Mouse (Mus musculus): Measurements from ENCODE around the gene She. TPM values are rescaled to one million over a fixed set of nuclear protein-coding genes. Genes with fewer than 3 reads are reported as not detected.
"Not testable (repeated sequence)": the region's sequence is repeated elsewhere in the genome, so short reads cannot be mapped to it uniquely, and the experiment has no call there.

She gene
- polyA plus RNA-seq, 1 experiment from 2014 or later: 3.4 TPM

DNA sequence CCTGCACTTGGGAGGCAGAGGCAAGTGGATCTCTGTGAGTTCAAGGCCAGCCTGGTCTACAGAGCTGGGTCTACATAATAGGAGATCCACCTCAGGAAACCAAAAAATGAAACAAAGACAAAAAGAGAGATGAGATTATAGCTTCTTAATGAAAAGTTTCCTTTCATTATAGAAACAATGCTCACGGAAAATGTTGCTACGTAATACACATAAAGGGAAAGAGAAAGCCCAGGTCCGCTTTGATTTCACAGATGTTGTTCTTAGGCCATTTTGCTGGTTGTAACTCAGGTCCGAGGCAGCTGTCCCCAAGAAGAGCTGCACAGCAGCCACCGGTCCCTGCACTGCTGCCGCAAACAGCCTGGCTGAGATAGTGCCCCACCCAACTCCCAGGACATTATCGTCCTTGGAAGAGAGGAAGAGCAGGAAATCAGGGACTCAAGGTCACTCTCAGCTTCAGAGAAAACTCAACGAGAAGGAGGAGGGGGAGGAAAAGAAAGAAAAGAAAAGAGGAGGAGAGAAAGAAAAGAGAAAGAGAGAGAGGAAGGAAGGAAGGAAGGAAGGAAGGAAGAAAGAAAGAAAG lies 31.1 kb downstream of the She start:
- Histone ChIP-seq H3K27me3 (ENCODE audit: control insufficient read depth, insufficient read depth, low read length) (no peaks in the 10 kb centered on the region), H3K4me1 (ENCODE audit: control insufficient read depth, insufficient read depth, low read length) (peaks cover 4% of the 10 kb centered on the region; the same call in 1 of the 2 replicates), H3K36me3 (ENCODE audit: control insufficient read depth, insufficient read depth, low read length) (no peaks in the 10 kb centered on the region), H3K4me3 (ENCODE audit: low read depth, low read length) (no peak overlapping the region), H3K27ac (ENCODE audit: low read depth, low read length) (no peak overlapping the region), H3K4me2 (ENCODE audit: low read depth) (no peak overlapping the region), H3K9ac (ENCODE audit: low read length) (no peak overlapping the region), H3K9me3 (ENCODE audit: control insufficient read depth, low read length) (no peaks in the 10 kb centered on the region)
- WGBS: 78% methylated on average over 8 of the region's 8 CpGs
- no peak for DNase-seq (ENCODE audit: low spot score)
- ATAC-seq (ENCODE audit: insufficient read depth, low FRiP score, low TSS enrichment): no peak

DNA sequence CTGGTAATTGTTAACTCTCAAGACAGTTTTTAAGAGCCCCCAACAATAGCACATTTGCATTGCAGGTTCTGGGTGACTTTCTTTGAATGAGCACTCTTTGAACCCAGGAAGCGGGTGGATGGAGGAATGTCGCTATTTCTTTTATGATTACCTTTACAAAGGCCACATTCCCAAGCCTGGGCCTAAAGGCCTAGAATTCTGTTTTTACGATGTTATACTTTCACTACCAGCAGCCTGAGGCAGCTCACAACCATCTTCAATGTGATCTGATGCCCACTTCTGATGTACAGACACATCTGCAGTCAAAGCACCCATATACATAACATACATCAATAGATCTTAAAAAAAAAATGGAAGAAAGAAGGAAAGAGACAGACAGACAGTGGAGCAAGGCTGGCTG lies 32.1 kb downstream of the She start:
- H3K27ac ChIP-seq (ENCODE audit: low read depth, low read length); H3K9ac ChIP-seq (ENCODE audit: low read length); H3K4me1 ChIP-seq (ENCODE audit: control insufficient read depth, insufficient read depth, low read length); H3K27me3 ChIP-seq (ENCODE audit: control insufficient read depth, insufficient read depth, low read length); H3K4me2 ChIP-seq (ENCODE audit: low read depth); DNase-seq (ENCODE audit: low spot score); H3K9me3 ChIP-seq (ENCODE audit: control insufficient read depth, low read length); ATAC-seq (ENCODE audit: insufficient read depth, low FRiP score, low TSS enrichment); H3K4me3 ChIP-seq (ENCODE audit: low read depth, low read length); H3K36me3 ChIP-seq (ENCODE audit: control insufficient read depth, insufficient read depth, low read length): not testable (repeated sequence)
- 85% methylated on average over 3 of the region's 3 CpGs for WGBS

DNA sequence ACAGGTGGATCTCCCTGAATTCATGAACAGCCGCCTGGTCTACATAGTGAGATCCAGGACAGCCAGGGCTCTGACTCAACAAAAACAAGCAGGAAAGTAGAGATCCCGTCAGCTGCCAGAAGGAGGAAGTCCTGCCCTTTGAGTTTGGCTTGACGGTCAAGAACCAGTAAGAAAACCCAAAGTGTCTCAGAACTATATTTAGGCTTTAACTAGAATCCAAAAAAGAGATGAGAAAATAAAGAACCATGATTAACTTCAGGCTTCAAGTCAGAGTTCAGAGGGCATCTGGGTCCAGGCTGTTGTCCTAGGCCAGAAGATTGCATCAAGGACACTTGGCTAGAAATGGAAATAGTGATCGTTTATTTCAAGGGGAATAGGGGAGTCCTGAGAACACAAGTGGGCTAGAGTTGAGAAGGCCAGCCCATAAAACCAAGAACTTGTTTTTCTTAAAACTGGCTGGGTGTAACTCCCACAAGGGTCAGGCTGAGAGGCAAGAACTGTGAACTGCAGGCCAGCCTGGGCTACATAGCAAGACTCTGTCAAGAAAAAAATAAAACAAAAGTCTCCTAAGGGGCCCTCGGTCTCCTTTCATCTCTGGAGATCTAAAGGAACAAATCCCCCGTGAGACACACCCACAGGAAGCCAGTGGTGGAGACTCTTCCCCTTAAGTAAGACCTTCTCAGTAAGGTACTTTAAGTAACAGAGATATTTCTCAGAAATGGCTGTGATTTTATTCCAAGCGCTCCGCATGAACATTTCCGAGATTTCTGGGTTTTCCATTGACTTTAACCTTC lies 32.7 kb downstream of the She start:
- no peak overlapping the region for H3K4me2 ChIP-seq (ENCODE audit: low read depth)
- 82% methylated on average over 9 of the region's 9 CpGs for WGBS

DNA sequence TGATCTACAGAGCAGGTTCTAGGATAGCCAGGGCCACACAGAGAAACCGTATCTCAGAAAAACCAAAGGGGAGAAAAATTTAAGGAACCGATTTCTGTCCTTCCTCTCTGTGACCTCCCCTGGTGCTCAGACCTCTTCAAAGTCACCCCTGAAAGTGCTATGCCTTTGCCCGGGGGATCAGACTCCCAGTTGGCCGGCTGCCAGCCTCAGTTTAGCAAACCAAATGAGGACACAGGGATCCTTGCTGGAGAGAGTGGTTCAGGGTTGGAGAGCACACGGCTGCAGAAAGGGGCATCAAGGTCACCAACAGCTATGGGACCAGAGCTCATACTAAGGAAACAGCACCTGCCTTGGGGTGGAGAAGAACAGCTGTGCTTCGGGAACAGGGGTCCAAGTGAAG lies 33.9 kb downstream of the She start:
- Histone ChIP-seq H3K9me3 (ENCODE audit: control insufficient read depth, low read length) (no peaks in the 10 kb centered on the region), H3K9ac (ENCODE audit: low read length) (no peak overlapping the region), H3K27ac (ENCODE audit: low read depth, low read length) (no peak overlapping the region), H3K36me3 (ENCODE audit: control insufficient read depth, insufficient read depth, low read length) (no peaks in the 10 kb centered on the region), H3K27me3 (ENCODE audit: control insufficient read depth, insufficient read depth, low read length) (no peaks in the 10 kb centered on the region), H3K4me3 (ENCODE audit: low read depth, low read length) (no peak overlapping the region), H3K4me2 (ENCODE audit: low read depth) (no peak overlapping the region), H3K4me1 (ENCODE audit: control insufficient read depth, insufficient read depth, low read length) (peaks cover 4% of the 10 kb centered on the region; the same call in 1 of the 2 replicates)
- WGBS: 74% methylated on average over 6 of the region's 6 CpGs
- DNase-seq (ENCODE audit: low spot score): no peak
- no peak for ATAC-seq (ENCODE audit: insufficient read depth, low FRiP score, low TSS enrichment)

More for the DNA sequence above, 32.7 kb downstream of the She start:
- H3K4me3 ChIP-seq (ENCODE audit: low read depth, low read length): no peak overlapping the region
- no peak overlapping the region for H3K27ac ChIP-seq (ENCODE audit: low read depth, low read length)
- peaks cover 4% of the 10 kb centered on the region; the same call in 1 of the 2 replicates for H3K4me1 ChIP-seq (ENCODE audit: control insufficient read depth, insufficient read depth, low read length)
- no peaks in the 10 kb centered on the region for H3K9me3 ChIP-seq (ENCODE audit: control insufficient read depth, low read length)
- no peaks in the 10 kb centered on the region for H3K27me3 ChIP-seq (ENCODE audit: control insufficient read depth, insufficient read depth, low read length)
- no peaks in the 10 kb centered on the region for H3K36me3 ChIP-seq (ENCODE audit: control insufficient read depth, insufficient read depth, low read length)
- no peak overlapping the region for H3K9ac ChIP-seq (ENCODE audit: low read length)
- no peak for ATAC-seq (ENCODE audit: insufficient read depth, low FRiP score, low TSS enrichment)
- DNase-seq (ENCODE audit: low spot score): no peak

DNA sequence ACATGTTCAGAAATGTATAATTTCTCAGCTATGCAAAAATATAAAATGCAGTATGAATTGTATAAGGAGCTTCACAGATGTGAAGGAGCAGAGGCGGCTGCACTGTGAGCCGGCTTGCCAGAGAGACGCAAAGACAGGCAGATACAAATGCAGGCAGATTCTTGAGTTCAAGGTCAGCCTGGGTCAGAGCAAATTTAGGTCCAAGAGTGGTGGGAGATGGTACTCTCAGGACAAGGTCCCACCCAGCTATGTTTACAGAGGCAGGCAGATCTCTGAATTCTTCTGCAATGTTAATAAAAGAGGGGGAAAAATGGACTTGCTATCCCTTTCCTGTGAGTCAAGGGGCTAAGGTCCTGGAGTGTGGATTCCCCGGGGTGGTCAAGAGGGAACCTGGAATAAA lies 34.6 kb downstream of the She start:
- no peaks in the 10 kb centered on the region for H3K36me3 ChIP-seq (ENCODE audit: control insufficient read depth, insufficient read depth, low read length)
- no peak for DNase-seq (ENCODE audit: low spot score)
- no peak overlapping the region for H3K4me2 ChIP-seq (ENCODE audit: low read depth)
- H3K27me3 ChIP-seq (ENCODE audit: control insufficient read depth, insufficient read depth, low read length): no peaks in the 10 kb centered on the region
- H3K9ac ChIP-seq (ENCODE audit: low read length): no peak overlapping the region
- WGBS: 89% methylated on average over 4 of the region's 4 CpGs
- H3K4me1 ChIP-seq (ENCODE audit: control insufficient read depth, insufficient read depth, low read length): peaks cover 3% of the 10 kb centered on the region; the same call in 1 of the 2 replicates
- H3K4me3 ChIP-seq (ENCODE audit: low read depth, low read length): no peak overlapping the region
- ATAC-seq (ENCODE audit: insufficient read depth, low FRiP score, low TSS enrichment): no peak
- no peaks in the 10 kb centered on the region for H3K9me3 ChIP-seq (ENCODE audit: control insufficient read depth, low read length)
- no peak overlapping the region for H3K27ac ChIP-seq (ENCODE audit: low read depth, low read length)

DNA sequence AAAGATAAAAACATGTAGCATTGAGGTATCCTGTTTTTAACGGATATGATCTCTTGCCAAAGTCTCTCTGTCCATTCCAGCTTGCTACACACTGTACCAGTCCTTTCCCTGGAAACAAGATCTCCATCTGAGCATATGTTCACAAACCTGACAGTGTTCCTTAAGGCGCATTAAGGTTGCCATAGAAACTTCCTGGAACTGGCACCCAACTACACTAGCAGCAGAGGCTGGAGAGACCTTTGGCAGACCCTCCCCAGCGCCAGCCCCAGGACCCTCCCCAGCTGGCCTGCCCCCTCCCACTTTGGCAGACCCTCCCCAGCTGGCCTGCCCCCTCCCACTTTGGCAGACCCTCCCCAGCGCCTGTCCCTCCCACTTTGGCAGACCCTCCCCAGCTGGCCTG lies 36.5 kb downstream of the She start:
- H3K9me3 ChIP-seq (ENCODE audit: control insufficient read depth, low read length): no peaks in the 10 kb centered on the region
- no peak overlapping the region for H3K9ac ChIP-seq (ENCODE audit: low read length)
- no peaks in the 10 kb centered on the region for H3K4me1 ChIP-seq (ENCODE audit: control insufficient read depth, insufficient read depth, low read length)
- no peaks in the 10 kb centered on the region for H3K27me3 ChIP-seq (ENCODE audit: control insufficient read depth, insufficient read depth, low read length)
- WGBS: 64% methylated on average over 4 of the region's 4 CpGs
- DNase-seq (ENCODE audit: low spot score) (no peak), ATAC-seq (ENCODE audit: insufficient read depth, low FRiP score, low TSS enrichment) (no peak)
- no peak overlapping the region for H3K4me2 ChIP-seq (ENCODE audit: low read depth)
- no peak overlapping the region for H3K4me3 ChIP-seq (ENCODE audit: low read depth, low read length)
- no peaks in the 10 kb centered on the region for H3K36me3 ChIP-seq (ENCODE audit: control insufficient read depth, insufficient read depth, low read length)
- no peak overlapping the region for H3K27ac ChIP-seq (ENCODE audit: low read depth, low read length)

DNA sequence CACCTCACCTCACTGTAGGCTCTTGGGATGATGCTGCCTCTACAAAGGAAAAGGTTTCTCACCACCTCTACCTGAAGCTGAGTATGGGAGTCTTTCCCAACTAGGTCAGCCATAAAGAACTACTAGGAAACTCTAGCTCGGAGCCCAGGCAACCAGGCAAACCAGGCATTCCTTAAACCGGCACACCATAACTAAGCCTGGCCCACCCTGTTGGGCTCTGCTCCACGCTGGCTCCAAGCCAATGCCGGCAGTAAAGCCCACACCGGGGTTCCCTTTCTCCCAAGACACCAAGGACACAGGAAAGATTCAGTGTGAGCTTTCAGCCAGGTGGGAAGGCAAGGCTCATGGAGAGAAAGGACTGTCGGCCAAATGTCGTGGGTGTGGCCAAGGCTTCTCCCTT lies 37.2 kb downstream of the She start:
- Histone ChIP-seq H3K4me2 (ENCODE audit: low read depth) (no peak overlapping the region), H3K9me3 (ENCODE audit: control insufficient read depth, low read length) (no peaks in the 10 kb centered on the region), H3K36me3 (ENCODE audit: control insufficient read depth, insufficient read depth, low read length) (no peaks in the 10 kb centered on the region), H3K4me3 (ENCODE audit: low read depth, low read length) (no peak overlapping the region), H3K9ac (ENCODE audit: low read length) (no peak overlapping the region), H3K27ac (ENCODE audit: low read depth, low read length) (no peak overlapping the region), H3K27me3 (ENCODE audit: control insufficient read depth, insufficient read depth, low read length) (no peaks in the 10 kb centered on the region), H3K4me1 (ENCODE audit: control insufficient read depth, insufficient read depth, low read length) (no peaks in the 10 kb centered on the region)
- 33% methylated on average over 7 of the region's 7 CpGs for WGBS
- ATAC-seq (ENCODE audit: insufficient read depth, low FRiP score, low TSS enrichment) (no peak), DNase-seq (ENCODE audit: low spot score) (peak; percentile 26)

DNA sequence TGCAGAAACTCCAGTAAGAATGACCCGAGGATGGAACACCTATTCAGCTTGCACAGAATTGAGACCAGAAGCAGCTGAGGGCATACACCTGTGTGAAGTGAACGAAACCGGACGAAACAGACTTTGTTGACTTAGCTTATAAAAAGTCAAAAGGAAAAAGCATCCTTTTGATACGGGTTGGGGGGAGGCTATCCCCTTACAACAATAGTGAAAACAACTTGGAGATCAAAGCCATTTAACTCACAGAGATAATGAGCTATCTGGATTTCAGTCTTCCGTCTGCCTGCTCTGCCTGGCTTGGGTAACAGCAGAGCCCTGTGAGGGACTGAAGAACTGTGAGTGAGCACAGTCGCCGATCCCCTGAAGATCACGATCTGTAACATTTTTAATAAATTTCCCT lies 37.8 kb downstream of the She start:
- no peaks in the 10 kb centered on the region for H3K4me1 ChIP-seq (ENCODE audit: control insufficient read depth, insufficient read depth, low read length)
- no peak overlapping the region for H3K27ac ChIP-seq (ENCODE audit: low read depth, low read length)
- H3K36me3 ChIP-seq (ENCODE audit: control insufficient read depth, insufficient read depth, low read length): no peaks in the 10 kb centered on the region
- no peak overlapping the region for H3K4me2 ChIP-seq (ENCODE audit: low read depth)
- no peak overlapping the region for H3K4me3 ChIP-seq (ENCODE audit: low read depth, low read length)
- H3K27me3 ChIP-seq (ENCODE audit: control insufficient read depth, insufficient read depth, low read length): no peaks in the 10 kb centered on the region
- no peak overlapping the region for H3K9ac ChIP-seq (ENCODE audit: low read length)
- DNase-seq (ENCODE audit: low spot score): no peak
- WGBS: 65% methylated on average over 9 of the region's 9 CpGs
- no peaks in the 10 kb centered on the region for H3K9me3 ChIP-seq (ENCODE audit: control insufficient read depth, low read length)
- ATAC-seq (ENCODE audit: insufficient read depth, low FRiP score, low TSS enrichment): no peak

DNA sequence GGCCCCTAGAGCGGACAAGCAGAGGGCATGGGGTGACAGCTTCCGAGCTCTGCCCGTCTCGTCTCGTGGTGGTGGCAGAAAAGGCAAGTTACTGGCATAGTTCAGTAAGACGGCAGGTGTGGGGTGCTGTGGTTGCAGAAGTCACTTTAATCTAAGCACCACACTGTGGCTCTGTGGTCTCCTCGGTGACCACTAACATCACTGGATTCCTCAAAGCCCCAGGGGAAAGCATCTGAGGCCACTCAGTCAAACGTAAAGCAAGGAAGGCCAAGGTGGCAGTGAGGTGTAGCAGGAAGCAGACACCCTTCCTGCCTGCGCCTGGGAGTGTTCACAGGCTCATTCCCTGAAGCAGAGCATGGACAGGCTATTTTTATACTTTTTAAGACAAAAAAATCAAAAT lies 38.4 kb downstream of the She start:
- DNase-seq (ENCODE audit: low spot score): no peak
- Histone ChIP-seq H3K4me1 (ENCODE audit: control insufficient read depth, insufficient read depth, low read length) (no peaks in the 10 kb centered on the region), H3K36me3 (ENCODE audit: control insufficient read depth, insufficient read depth, low read length) (no peaks in the 10 kb centered on the region), H3K9ac (ENCODE audit: low read length) (no peak overlapping the region), H3K27ac (ENCODE audit: low read depth, low read length) (no peak overlapping the region), H3K4me2 (ENCODE audit: low read depth) (no peak overlapping the region), H3K9me3 (ENCODE audit: control insufficient read depth, low read length) (no peaks in the 10 kb centered on the region), H3K27me3 (ENCODE audit: control insufficient read depth, insufficient read depth, low read length) (no peaks in the 10 kb centered on the region), H3K4me3 (ENCODE audit: low read depth, low read length) (no peak overlapping the region)
- 74% methylated on average over 9 of the region's 9 CpGs for WGBS
- no peak for ATAC-seq (ENCODE audit: insufficient read depth, low FRiP score, low TSS enrichment)
